Mouse (Mus musculus) neural tube, embryonic 14.5 days (tissue): ENCODE data around the gene Zfp459. TPM values are rescaled to one million over a fixed set of nuclear protein-coding genes. Genes with fewer than 3 reads are reported as not detected.
"Not testable (repeated sequence)": the region's sequence is repeated elsewhere in the genome, so short reads cannot be mapped to it uniquely, and the experiment has no call there.

Experiments
- ATAC-seq: fragments of 200-750 bp; cut with Nextera tagmentation; 2 replicates; pipeline ENCODE4 v1.8.0; 2017; ENCODE audit warnings: low read depth, mild to moderate bottlenecking, moderate TSS enrichment, moderate library complexity
- H3K27ac ChIP-seq: fragments of 300-500 bp; sonication (generic); 2 replicates; pipeline ENCODE4 v1.5.1; 2014; ENCODE audit warnings: low read depth, mild to moderate bottlenecking, control low read depth, low read length, moderate library complexity, mixed read lengths
- H3K27me3 ChIP-seq: fragments of 300-500 bp; sonication (generic); 2 replicates; pipeline ENCODE4 v1.6.1; 2014; ENCODE audit warnings: low read length; ENCODE audit not compliant: control insufficient read depth, insufficient read depth
- H3K36me3 ChIP-seq: fragments of 300-500 bp; sonication (generic); 2 replicates; pipeline ENCODE4 v1.6.1; 2014; ENCODE audit warnings: low read length, mixed read lengths; ENCODE audit not compliant: control insufficient read depth, insufficient read depth
- H3K4me1 ChIP-seq: fragments of 300-500 bp; sonication (generic); 2 replicates; pipeline ENCODE4 v1.6.1; 2014; ENCODE audit warnings: low read length; ENCODE audit not compliant: control insufficient read depth, insufficient read depth
- H3K4me2 ChIP-seq: fragments of 300-500 bp; sonication (generic); 2 replicates; pipeline ENCODE4 v1.6.1; 2014; ENCODE audit warnings: mild to moderate bottlenecking, low read depth, low read length, control low read depth
- H3K4me3 ChIP-seq: fragments of 300-500 bp; sonication (generic); 2 replicates; pipeline ENCODE4 v1.5.1; 2014; ENCODE audit warnings: low read depth, low read length, control low read depth, mixed read lengths
- H3K9ac ChIP-seq: fragments of 300-500 bp; sonication (generic); replicated peaks from 2 replicates; pipeline ENCODE4 v1.6.1; 2014; ENCODE audit warnings: low read depth, mild to moderate bottlenecking, control low read depth, low read length, mixed read lengths
- H3K9me3 ChIP-seq: fragments of 300-500 bp; sonication (generic); 2 replicates; pipeline ENCODE4 v1.6.1; 2016; ENCODE audit warnings: low read length; ENCODE audit not compliant: control insufficient read depth
- WGBS: fragments of 180-500 bp; shearing (Covaris S2); extraction: QIAGEN DNeasy Blood & Tissue Kit; methylation state at CpG from one replicate; pipeline ENCODE4 v1.1.7; 2014; 5-methylcytosine and 5-hydroxymethylcytosine counted together
- polyA plus RNA-seq: library from polyadenylated mRNA; unstranded; fragments of >200 nt; fragmentation: Nextera tagmentation; extraction: Ambion mirVana; gene quantifications from 2 replicates; pipeline ENCODE4 v1.2.1, GENCODE M21; 2014

Gene Zfp459
- polyA plus RNA-seq, 1 experiment from 2014 or later: 1.2 TPM

GRCm38 (mm10) chr13:67420558-67421206 lies 536 bp downstream of the Zfp459 start:
- H3K9ac ChIP-seq: peak overlapping the region; percentile 61
- H3K4me1 ChIP-seq: no peaks in the 10 kb centered on the region
- ATAC-seq: no peak; the same call in 1 of the 2 replicates
- peak overlapping the region; percentile 45 for H3K4me3 ChIP-seq
- no peaks in the 10 kb centered on the region for H3K36me3 ChIP-seq
- no peaks in the 10 kb centered on the region for H3K27me3 ChIP-seq
- H3K4me2 ChIP-seq: peak overlapping the region; percentile 85
- no peaks in the 10 kb centered on the region for H3K9me3 ChIP-seq
- WGBS: 40% methylated on average over 11 of the region's 11 CpGs
- no peak overlapping the region for H3K27ac ChIP-seq

GRCm38 (mm10) chr13:67416811-67417210 lies 4.4 kb downstream of the Zfp459 start:
- H3K4me2 ChIP-seq: no peak overlapping the region

GRCm38 (mm10) chr13:67415759-67416158 lies 5.5 kb downstream of the Zfp459 start:
- no peak overlapping the region for H3K9ac ChIP-seq
- H3K4me3 ChIP-seq: no peak overlapping the region
- ATAC-seq: no peak
- no peak overlapping the region for H3K27ac ChIP-seq
- H3K4me1 ChIP-seq: no peaks in the 10 kb centered on the region
- H3K27me3 ChIP-seq: no peaks in the 10 kb centered on the region
- H3K9me3 ChIP-seq: no peaks in the 10 kb centered on the region
- no peaks in the 10 kb centered on the region for H3K36me3 ChIP-seq
- H3K4me2 ChIP-seq: no peak overlapping the region
- WGBS: 90% methylated on average over 6 of the region's 6 CpGs

More at GRCm38 (mm10) chr13:67416811-67417210, 4.4 kb downstream of the Zfp459 start:
- no peaks in the 10 kb centered on the region for H3K4me1 ChIP-seq
- H3K4me3 ChIP-seq: no peak overlapping the region
- ATAC-seq: no peak
- H3K27me3 ChIP-seq: no peaks in the 10 kb centered on the region
- H3K36me3 ChIP-seq: no peaks in the 10 kb centered on the region
- H3K27ac ChIP-seq: no peak overlapping the region
- no peak overlapping the region for H3K9ac ChIP-seq
- H3K9me3 ChIP-seq: no peaks in the 10 kb centered on the region
- WGBS: 96% methylated on average over 3 of the region's 3 CpGs

GRCm38 (mm10) chr13:67413634-67414033 lies 7.6 kb downstream of the Zfp459 start:
- 82% methylated on average over 3 of the region's 3 CpGs for WGBS
- not testable (repeated sequence) for H3K27ac ChIP-seq, H3K36me3 ChIP-seq, H3K9ac ChIP-seq, H3K27me3 ChIP-seq, H3K9me3 ChIP-seq, H3K4me1 ChIP-seq, ATAC-seq, H3K4me2 ChIP-seq, H3K4me3 ChIP-seq

GRCm38 (mm10) chr13:67399183-67399903 lies 21.9 kb downstream of the Zfp459 start, which contains the start of gene Zfp429:
Zfp429 (minus strand) TSS chr13:67399819.
- not testable (repeated sequence) for H3K27me3 ChIP-seq, H3K27ac ChIP-seq, H3K4me1 ChIP-seq, H3K9me3 ChIP-seq, H3K36me3 ChIP-seq
- WGBS: 5% methylated on average over 14 of the region's 16 CpGs
- Histone ChIP-seq H3K4me3 (peak within 1 kb of the TSS; percentile 46), H3K9ac (peak within 1 kb of the TSS; percentile 44), H3K4me2 (peak within 1 kb of the TSS; percentile 56)
- peak; percentile 98 for ATAC-seq

- H3K4me1 ChIP-seq, H3K4me3 ChIP-seq, H3K27ac ChIP-seq, H3K36me3 ChIP-seq, H3K9ac ChIP-seq, H3K9me3 ChIP-seq, H3K4me2 ChIP-seq, H3K27me3 ChIP-seq: not testable (repeated sequence)
- peak; percentile 41; the same call in 1 of the 2 replicates for ATAC-seq
- WGBS: 66% methylated on average over 3 of the region's 3 CpGs
Observed at GRCm38 (mm10) chr13:67376255-67376654, 45.0 kb downstream of the Zfp459 start.

- Histone ChIP-seq H3K4me3 (peak within 1 kb of the TSS; percentile 26), H3K4me2 (peak within 1 kb of the TSS; percentile 49)
- ATAC-seq: peak; percentile 97
- not testable (repeated sequence) for H3K27me3 ChIP-seq, H3K9me3 ChIP-seq, H3K9ac ChIP-seq, H3K36me3 ChIP-seq, H3K27ac ChIP-seq, H3K4me1 ChIP-seq
- WGBS: 23% methylated on average over 13 of the region's 15 CpGs
Observed at GRCm38 (mm10) chr13:67375050-67375911, 45.9 kb downstream of the Zfp459 start, which contains the start of the genes Gm28041 and Zfp456. Gm28041 (minus strand) TSS chr13:67375733. Zfp456 (minus strand) TSS chr13:67375810.

- WGBS: under 1% methylated on average over 15 of the region's 15 CpGs
- H3K9me3 ChIP-seq: no peaks in the 10 kb centered on the region
- no peaks in the 10 kb centered on the region for H3K27me3 ChIP-seq
- peak within 1 kb of the TSS; percentile 63 for H3K4me2 ChIP-seq
- H3K4me1 ChIP-seq: 0 out of 2 replicates have a peak, but pooled peaks cover 3% of the 10 kb centered on the region
- no peak within 1 kb of the TSS for H3K27ac ChIP-seq
- peak within 1 kb of the TSS; percentile 47 for H3K9ac ChIP-seq
- no peaks in the 10 kb centered on the region for H3K36me3 ChIP-seq
- H3K4me3 ChIP-seq: peak within 1 kb of the TSS; percentile 60
- ATAC-seq: peak; percentile 97
Observed at GRCm38 (mm10) chr13:67360131-67360744, 61.0 kb downstream of the Zfp459 start, which contains the start of the genes Gm28044 and Zfp953. Gm28044 (minus strand) TSS chr13:67360536. Zfp953 (minus strand) TSS chr13:67360605.
